Mouse (Mus musculus): Measurements from ENCODE around the gene Pik3r5. TPM values are rescaled to one million over a fixed set of nuclear protein-coding genes. Genes with fewer than 3 reads are reported as not detected.
A peak's percentile ranks its signal among the peaks of the same experiment; 100 is the strongest.

Gene Pik3r5
- total and polyA plus RNA-seq, 3 experiments: 3.5 to 9.4 (median 5.7) TPM

GRCm38 (mm10) chr11:68486093-68486492 is 54.2 kb downstream of the Pik3r5 start (continued):
- TF ChIP-seq HCFC1 (IDR thresholded peaks at IDR 0.05; ENCODE audit: low read depth, low read length): no peak
- TF ChIP-seq MAZ (IDR thresholded peaks at IDR 0.05; ENCODE audit: low read depth, low read length): no peak
- TF ChIP-seq RCOR1 (conservative IDR thresholded peaks at IDR 0.05; ENCODE audit: low read depth, low read length): no peak; the same call in 1 of the 2 replicates
- no peak for TF ChIP-seq MYC (IDR thresholded peaks at IDR 0.05; ENCODE audit: low read depth, low read length)
- no peak for TF ChIP-seq JUND (conservative IDR thresholded peaks at IDR 0.05; ENCODE audit: low read depth, low read length)
- no peak for TF ChIP-seq TBP (conservative IDR thresholded peaks at IDR 0.05; ENCODE audit: low read depth, low read length)
- TF ChIP-seq PAX5 (IDR thresholded peaks at IDR 0.05; ENCODE audit: low read length): no peak
- no peak for TF ChIP-seq USF1 (IDR thresholded peaks at IDR 0.05; ENCODE audit: low read depth, low read length)
- no peak for TF ChIP-seq MAFK (IDR thresholded peaks at IDR 0.05; ENCODE audit: insufficient replicate concordance, low read length)
- no peak for TF ChIP-seq NRF1 (IDR thresholded peaks at IDR 0.05; ENCODE audit: low read depth, low read length)
- TF ChIP-seq ZC3H11A (IDR thresholded peaks at IDR 0.05; ENCODE audit: low read depth, low read length): no peak
- TF ChIP-seq POLR2A (IDR thresholded peaks at IDR 0.05; ENCODE audit: low read depth, low read length): no peak

DNA sequence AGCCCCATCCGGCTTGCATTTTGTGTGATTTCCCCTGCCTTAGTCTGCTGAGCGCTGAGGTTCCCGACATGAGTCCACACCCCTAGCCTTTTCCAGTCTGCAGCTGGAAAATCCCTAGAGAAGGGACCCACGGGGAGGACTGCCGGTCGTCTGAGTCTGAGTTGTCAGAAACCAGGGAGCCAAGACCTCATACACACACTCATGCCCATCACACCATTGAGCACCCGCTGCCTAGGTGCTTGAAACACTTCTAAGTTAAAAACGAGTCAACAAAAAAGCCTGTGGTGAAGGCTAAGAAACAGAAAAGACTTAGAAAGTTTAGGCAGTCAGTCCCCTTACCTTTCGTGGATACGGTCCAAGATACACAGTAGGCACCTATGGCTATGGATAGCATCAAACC is 55.8 kb downstream of the Pik3r5 start:
- Histone ChIP-seq H3K9me3 (replicated peaks; ENCODE audit: low read length) (no peaks in the 10 kb centered on the region), H3K79me2 (replicated peaks; ENCODE audit: control insufficient read depth, extremely low read depth, insufficient read depth, poor library complexity, severe bottlenecking) (no peaks in the 10 kb centered on the region), H3K36me3 (replicated peaks in 1 of 2; ENCODE audit: control insufficient read depth in 1 of 2, insufficient read depth in 1 of 2, low read length in 1 of 2) (peaks cover 0 to 40% of the 10 kb centered on the region in 2 experiments), H3K4me3 (replicated peaks in 1 of 3; ENCODE audit: low read depth in 2 of 3, low read length in 2 of 3, poor library complexity in 1 of 3) (no peak overlapping the region), H3K27me3 (replicated peaks) (no peaks in the 10 kb centered on the region), H3K27ac (ENCODE audit: insufficient read depth, low read depth) (no peak overlapping the region), H3K4me1 (ENCODE audit: control insufficient read depth in 1 of 2, insufficient read depth in 2 of 2) (peaks cover 13 to 68% of the 10 kb centered on the region in 2 experiments), H3K4me2 (ENCODE audit: insufficient read depth, low read depth, poor library complexity, severe bottlenecking) (no peak overlapping the region), H3K9ac (ENCODE audit: insufficient read depth, low read depth) (no peak overlapping the region)
- no peak for DNase-seq (ENCODE audit: extremely low read depth)
- dilution Hi-C loops (cut with MboI; ENCODE audit: extremely low pct_ligation_motif_present, extremely low pct_unique_long_range_greater_than_20kb, low sequenced_read_pairs): no loop called here
- TF ChIP-seq BHLHE40 (IDR thresholded peaks at IDR 0.05; ENCODE audit: low read depth, low read length) (no peak), MAX (IDR thresholded peaks at IDR 0.05; ENCODE audit: low read length) (no peak), RAD21 (IDR thresholded peaks at IDR 0.05; ENCODE audit: low read depth, low read length) (no peak), JUN (IDR thresholded peaks at IDR 0.05; ENCODE audit: insufficient read depth, low read depth, low read length) (no peak)
- in situ Hi-C loops (cut with MboI; ENCODE audit: low pct_ligation_motif_present, low pct_unique_long_range_greater_than_20kb, low sequenced_read_pairs): no loop called here

GRCm38 (mm10) chr11:68488256-68488824 is 56.4 kb downstream of the Pik3r5 start:
- Histone ChIP-seq H3K9ac (ENCODE audit: insufficient read depth, low read depth) (no peak overlapping the region), H3K27me3 (replicated peaks) (no peaks in the 10 kb centered on the region), H3K4me1 (ENCODE audit: control insufficient read depth in 1 of 2, insufficient read depth in 2 of 2) (peaks cover 13 to 64% of the 10 kb centered on the region in 2 experiments), H3K27ac (ENCODE audit: insufficient read depth, low read depth) (no peak overlapping the region), H3K36me3 (replicated peaks in 1 of 2; ENCODE audit: control insufficient read depth in 1 of 2, insufficient read depth in 1 of 2, low read length in 1 of 2) (peaks cover 0 to 44% of the 10 kb centered on the region in 2 experiments), H3K9me3 (replicated peaks; ENCODE audit: low read length) (no peaks in the 10 kb centered on the region), H3K79me2 (replicated peaks; ENCODE audit: control insufficient read depth, extremely low read depth, insufficient read depth, poor library complexity, severe bottlenecking) (no peaks in the 10 kb centered on the region), H3K4me2 (ENCODE audit: insufficient read depth, low read depth, poor library complexity, severe bottlenecking) (no peak overlapping the region), H3K4me3 (replicated peaks in 1 of 3; ENCODE audit: low read depth in 2 of 3, low read length in 2 of 3, poor library complexity in 1 of 3) (no peak overlapping the region)
- in situ Hi-C loops (cut with MboI; ENCODE audit: low pct_ligation_motif_present, low pct_unique_long_range_greater_than_20kb, low sequenced_read_pairs) (no loop called here), dilution Hi-C loops (cut with MboI; ENCODE audit: extremely low pct_ligation_motif_present, extremely low pct_unique_long_range_greater_than_20kb, low sequenced_read_pairs) (no loop called here)
- no peak for DNase-seq (ENCODE audit: extremely low read depth)
- no peak for TF ChIP-seq ZNF384 (IDR thresholded peaks at IDR 0.05; ENCODE audit: low read depth, low read length)
- TF ChIP-seq USF2 (conservative IDR thresholded peaks at IDR 0.05; ENCODE audit: low read depth, low read length): no peak
- 0 out of 2 replicates have a peak, but pooled peaks have one; percentile 12 for TF ChIP-seq IRF4 (IDR thresholded peaks at IDR 0.05; ENCODE audit: low read depth, low read length)
- peak; percentile 46 for TF ChIP-seq ZC3H11A (IDR thresholded peaks at IDR 0.05; ENCODE audit: low read depth, low read length)
- TF ChIP-seq ZKSCAN1 (IDR thresholded peaks at IDR 0.05; ENCODE audit: borderline replicate concordance, low read depth, low read length): no peak
- TF ChIP-seq JUND (conservative IDR thresholded peaks at IDR 0.05; ENCODE audit: low read depth, low read length): no peak
- no peak for TF ChIP-seq ZMIZ1 (IDR thresholded peaks at IDR 0.05; ENCODE audit: low read depth, low read length)
- no peak for TF ChIP-seq MAX (IDR thresholded peaks at IDR 0.05; ENCODE audit: low read length)
- no peak for TF ChIP-seq ETS1 (conservative IDR thresholded peaks at IDR 0.05; ENCODE audit: low read depth, low read length)
- no peak for TF ChIP-seq POLR2AphosphoS2 (IDR thresholded peaks at IDR 0.05; ENCODE audit: low read depth, low read length)
- no peak for TF ChIP-seq MAZ (IDR thresholded peaks at IDR 0.05; ENCODE audit: low read depth, low read length)
- peak; percentile 78 for TF ChIP-seq RAD21 (IDR thresholded peaks at IDR 0.05; ENCODE audit: low read depth, low read length)
- TF ChIP-seq NELFE (IDR thresholded peaks at IDR 0.05; ENCODE audit: low read depth, low read length): no peak
- no peak for TF ChIP-seq NRF1 (IDR thresholded peaks at IDR 0.05; ENCODE audit: low read depth, low read length)
- no peak for TF ChIP-seq CHD2 (IDR thresholded peaks at IDR 0.05; ENCODE audit: low read length)
- peak in 1 of 2 experiments; percentile 80; a peak in 3 of 4 replicates for TF ChIP-seq CTCF (conservative IDR thresholded peaks at IDR 0.05 in 1 of 2, IDR thresholded peaks at IDR 0.05 in 1 of 2; ENCODE audit: low read depth in 2 of 2, low read length in 2 of 2)
- TF ChIP-seq TCF12 (IDR thresholded peaks at IDR 0.05; ENCODE audit: low read depth, low read length): no peak
- no peak for TF ChIP-seq SIN3A (IDR thresholded peaks at IDR 0.05; ENCODE audit: low read length)
- TF ChIP-seq SMC3 (IDR thresholded peaks at IDR 0.05; ENCODE audit: low read depth, low read length): peak; percentile 88
- TF ChIP-seq UBTF (IDR thresholded peaks at IDR 0.05; ENCODE audit: low read depth, low read length): no peak
- no peak for TF ChIP-seq RCOR1 (conservative IDR thresholded peaks at IDR 0.05; ENCODE audit: low read depth, low read length)

Measured in CH12.LX (cell line).